Mouse (Mus musculus) ES-Bruce4 (cell line): ENCODE data around the gene Ccdc194. TPM values are rescaled to one million over a fixed set of nuclear protein-coding genes. Genes with fewer than 3 reads are reported as not detected.
A peak's percentile ranks its signal among the peaks of the same experiment; 100 is the strongest.

Experiments
- H3K27ac ChIP-seq: 2 replicates; pipeline ENCODE4 v1.5.1; 2012; ENCODE audit warnings: low read length, inconsistent platforms; ENCODE audit not compliant: insufficient read depth
- H3K27me3 ChIP-seq: 2 replicates; pipeline ENCODE4 v1.6.1; 2012; ENCODE audit warnings: mild to moderate bottlenecking, low read length, inconsistent platforms; ENCODE audit not compliant: control insufficient read depth, poor library complexity, insufficient read depth, severe bottlenecking
- H3K36me3 ChIP-seq: 2 replicates; pipeline ENCODE4 v1.6.1; 2012; ENCODE audit warnings: inconsistent platforms, mild to moderate bottlenecking, low read length, moderate library complexity; ENCODE audit not compliant: control insufficient read depth, poor library complexity, insufficient read depth, severe bottlenecking
- H3K4me1 ChIP-seq: one replicate; pipeline ENCODE4 v1.8.1; 2011; ENCODE audit warnings: low read length; ENCODE audit not compliant: control insufficient read depth, insufficient read depth
- H3K4me3 ChIP-seq: 2 replicates; pipeline ENCODE4 v1.5.1; 2011; ENCODE audit warnings: low read depth, mild to moderate bottlenecking, low read length
- H3K9ac ChIP-seq: 2 replicates; pipeline ENCODE4 v1.6.1; 2012; ENCODE audit warnings: low read depth, mild to moderate bottlenecking, inconsistent platforms; ENCODE audit not compliant: poor library complexity, severe bottlenecking
- H3K9me3 ChIP-seq: replicated peaks from 2 replicates; pipeline ENCODE4 v1.6.1; 2012; ENCODE audit warnings: mild to moderate bottlenecking, low read length, inconsistent platforms; ENCODE audit not compliant: control insufficient read depth, poor library complexity, insufficient read depth, severe bottlenecking
- CTCF ChIP-seq: IDR thresholded peaks from one replicate; pipeline ENCODE4 v1.8.1; 2011; ENCODE audit warnings: low read depth, low read length
- EP300 ChIP-seq: IDR thresholded peaks from 2 replicates; pipeline ENCODE4 v1.6.1; 2011; ENCODE audit warnings: low read depth, low read length; ENCODE audit not compliant: insufficient read depth
- POLR2A ChIP-seq: IDR thresholded peaks from one replicate; pipeline ENCODE4 v1.8.1; 2011; ENCODE audit warnings: low read length; ENCODE audit not compliant: insufficient read depth
- polyA plus RNA-seq: library from polyadenylated mRNA; stranded (reverse); fragments of >200 nt; gene quantifications from 2 replicates; pipeline ENCODE4 v1.2.4, GENCODE M21; 2011; ENCODE audit warnings: low read depth; ENCODE audit not compliant: missing spikeins, insufficient read depth, insufficient read length

The Ccdc194 gene
- polyA plus RNA-seq, 1 experiment = 4.9 TPM

DNA sequence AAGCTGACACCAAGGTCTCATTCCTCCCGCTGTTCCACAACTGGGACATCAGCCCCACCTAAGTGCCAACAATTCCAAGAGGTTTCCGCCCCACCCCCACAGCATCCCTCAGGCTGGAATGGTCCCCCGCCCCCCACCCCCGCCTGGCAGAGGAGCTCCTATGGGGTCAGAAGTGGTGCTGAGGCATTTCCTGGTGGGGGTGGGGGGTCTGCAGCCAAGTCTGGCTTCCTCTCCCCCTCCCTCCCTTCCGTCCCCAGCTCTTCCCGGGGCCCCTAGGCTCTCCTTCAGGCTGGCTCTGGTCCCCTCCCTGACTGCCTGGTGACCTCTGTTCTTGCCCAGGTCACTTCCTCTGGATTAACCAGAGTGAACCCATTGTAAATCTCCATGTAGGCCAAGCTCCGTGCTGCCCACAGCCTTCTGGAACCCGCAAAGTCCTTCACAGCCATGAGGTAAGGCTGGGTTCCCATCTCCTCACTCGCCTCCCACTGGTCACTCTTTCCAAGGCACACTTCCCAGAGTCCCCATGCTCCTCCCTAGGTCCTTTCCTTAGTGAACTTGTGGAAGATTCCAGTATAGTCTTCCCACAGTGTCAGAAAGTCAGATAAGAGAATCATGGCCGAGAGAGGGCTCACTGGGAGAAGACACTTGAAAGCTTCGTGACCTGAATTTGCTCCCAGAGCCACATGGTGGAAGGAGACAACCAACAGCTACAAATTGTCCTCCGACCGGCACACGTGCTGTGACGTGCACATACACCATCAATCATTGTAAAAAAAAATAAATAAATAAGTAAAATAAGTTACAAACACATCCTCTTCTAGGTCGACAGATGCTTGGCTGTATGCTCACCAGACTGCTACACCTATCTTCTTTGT lies 26.5 kb downstream of the Ccdc194 start:
- Histone ChIP-seq H3K27me3 (no peaks in the 10 kb centered on the region), H3K36me3 (peaks cover 5% of the 10 kb centered on the region), H3K9ac (no peak overlapping the region), H3K27ac (peak overlapping the region; percentile 83), H3K4me1 (peaks cover 8% of the 10 kb centered on the region), H3K4me3 (peak overlapping the region; percentile 7; the same call in 1 of the 2 replicates), H3K9me3 (no peaks in the 10 kb centered on the region)
- TF ChIP-seq CTCF (no peak), EP300 (peak; percentile 58; the same call in 1 of the 2 replicates)

DNA sequence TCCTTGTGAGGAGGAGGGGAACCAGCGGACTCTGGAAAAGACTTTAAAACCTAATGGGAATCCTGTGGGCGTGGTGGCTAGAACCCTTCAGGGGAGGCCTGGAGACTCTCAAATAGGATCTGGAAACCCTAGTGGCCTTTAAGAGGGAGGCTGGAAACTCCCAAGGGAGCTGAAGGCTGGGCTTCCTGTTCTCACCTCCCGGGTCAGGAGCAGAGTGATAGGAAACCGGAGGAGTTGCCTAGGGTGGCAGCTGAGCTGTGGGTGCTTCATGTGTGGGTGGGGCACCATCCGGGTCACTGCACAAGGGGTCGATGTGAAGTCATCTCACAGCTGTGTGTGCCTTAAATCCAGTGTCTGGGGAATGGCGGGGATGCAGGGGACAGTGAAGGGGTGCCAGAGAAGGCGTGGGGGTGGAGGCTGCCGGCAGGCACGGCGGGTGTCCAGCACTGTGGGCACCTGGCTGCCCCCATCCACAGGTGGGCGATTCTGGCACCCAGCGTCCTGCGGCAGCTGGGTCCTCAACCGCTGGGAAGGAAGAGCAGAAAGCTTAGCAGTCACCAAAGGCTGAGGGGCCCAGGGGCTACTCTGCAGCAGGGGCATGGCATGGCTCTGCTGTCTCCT lies 27.5 kb downstream of the Ccdc194 start:
- Histone ChIP-seq H3K4me1 (peaks cover 8% of the 10 kb centered on the region), H3K4me3 (no peak overlapping the region)
- TF ChIP-seq CTCF (no peak), EP300 (no peak), POLR2A (no peak)

DNA sequence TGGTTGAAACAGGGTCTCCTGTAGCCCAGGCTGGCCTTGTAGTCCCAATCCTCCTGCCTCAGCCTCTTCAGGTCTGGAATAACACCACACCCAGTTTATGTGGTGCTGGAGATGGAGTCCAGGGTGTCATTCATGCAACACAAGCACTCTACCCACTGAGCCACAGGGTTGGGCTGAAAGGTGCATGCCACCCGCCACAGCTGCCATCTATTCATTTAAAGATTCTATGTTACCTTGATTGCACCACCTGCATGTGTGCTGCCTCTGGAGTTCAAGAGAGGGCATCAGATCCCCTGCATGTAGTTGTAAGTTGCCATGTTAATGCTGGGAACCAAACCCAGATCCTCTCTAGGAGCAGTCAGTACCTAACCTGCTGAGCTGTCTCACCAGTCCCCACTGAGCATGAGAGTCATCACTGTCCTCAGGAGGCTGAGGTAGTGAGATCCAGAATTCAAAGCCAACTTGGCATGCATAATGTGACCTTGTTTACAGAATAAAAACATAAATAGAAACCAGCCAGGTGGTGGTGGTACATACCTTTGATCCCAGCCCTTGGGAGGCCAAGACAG lies 28.4 kb downstream of the Ccdc194 start:
- Histone ChIP-seq H3K9me3 (no peaks in the 10 kb centered on the region), H3K27me3 (no peaks in the 10 kb centered on the region), H3K4me3 (no peak overlapping the region), H3K27ac (peak overlapping the region; percentile 34; the same call in 1 of the 2 replicates), H3K36me3 (peaks cover 18% of the 10 kb centered on the region), H3K9ac (no peak overlapping the region), H3K4me1 (peaks cover 8% of the 10 kb centered on the region)
- TF ChIP-seq CTCF (no peak), POLR2A (no peak), EP300 (no peak)

More for the DNA sequence above, 27.5 kb downstream of the Ccdc194 start:
- Histone ChIP-seq H3K27ac (peak overlapping the region; percentile 34), H3K9ac (peak overlapping the region; percentile 13), H3K27me3 (no peaks in the 10 kb centered on the region), H3K9me3 (no peaks in the 10 kb centered on the region), H3K36me3 (peaks cover 9% of the 10 kb centered on the region)

DNA sequence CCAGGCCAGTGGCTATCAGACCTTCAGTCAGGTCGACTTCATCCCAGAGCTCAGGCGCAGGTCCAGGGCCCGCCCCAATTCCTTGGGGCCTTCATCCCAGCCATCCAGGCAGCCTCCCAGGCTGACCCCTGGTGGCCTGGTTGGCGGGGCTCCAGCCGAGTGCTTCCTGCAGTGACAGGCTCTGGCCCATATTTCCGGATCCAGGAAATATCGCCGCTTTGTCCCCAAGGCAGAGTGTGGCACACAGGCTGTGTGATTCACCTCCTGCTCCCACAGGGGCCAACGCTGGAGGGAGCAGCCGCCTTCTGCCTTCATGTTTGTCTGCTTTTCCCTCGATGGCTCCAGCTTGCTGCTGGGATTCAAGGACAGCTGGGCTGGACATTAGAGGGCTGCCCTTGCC lies 29.0 kb downstream of the Ccdc194 start:
- Histone ChIP-seq H3K9me3 (no peaks in the 10 kb centered on the region), H3K27ac (0 out of 2 replicates have a peak overlapping the region, but pooled peaks have one; percentile 17), H3K4me1 (peaks cover 8% of the 10 kb centered on the region), H3K36me3 (peaks cover 22% of the 10 kb centered on the region), H3K27me3 (no peaks in the 10 kb centered on the region), H3K9ac (peak overlapping the region; percentile 15; the same call in 1 of the 2 replicates), H3K4me3 (no peak overlapping the region)
- TF ChIP-seq POLR2A (no peak), CTCF (peak; percentile 13), EP300 (no peak)

DNA sequence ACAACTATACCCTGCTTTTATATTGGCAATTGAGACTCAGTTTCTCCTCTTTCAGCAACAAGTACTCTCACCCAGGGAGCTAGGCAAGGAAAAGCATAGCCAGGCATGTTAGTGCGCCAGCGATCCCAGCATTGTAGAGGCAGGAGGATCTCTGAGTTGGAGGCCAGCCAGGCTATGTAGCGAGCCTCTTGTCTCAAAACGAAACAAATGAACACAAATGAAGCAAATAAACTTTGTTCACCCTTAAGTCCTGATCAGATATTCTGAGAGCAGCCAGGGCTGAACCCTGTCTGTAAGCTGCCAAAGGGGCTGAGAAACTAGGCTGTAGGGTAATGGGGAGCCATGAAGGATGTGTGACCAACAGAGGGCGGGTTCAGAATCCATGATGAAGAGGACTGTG lies 29.7 kb downstream of the Ccdc194 start:
- Histone ChIP-seq H3K36me3 (peaks cover 25% of the 10 kb centered on the region), H3K9ac (no peak overlapping the region), H3K4me3 (no peak overlapping the region), H3K27ac (peak overlapping the region; percentile 22), H3K9me3 (no peaks in the 10 kb centered on the region), H3K27me3 (no peaks in the 10 kb centered on the region), H3K4me1 (peaks cover 10% of the 10 kb centered on the region)
- no peak for TF ChIP-seq EP300
- TF ChIP-seq POLR2A = no peak
- TF ChIP-seq CTCF = no peak

DNA sequence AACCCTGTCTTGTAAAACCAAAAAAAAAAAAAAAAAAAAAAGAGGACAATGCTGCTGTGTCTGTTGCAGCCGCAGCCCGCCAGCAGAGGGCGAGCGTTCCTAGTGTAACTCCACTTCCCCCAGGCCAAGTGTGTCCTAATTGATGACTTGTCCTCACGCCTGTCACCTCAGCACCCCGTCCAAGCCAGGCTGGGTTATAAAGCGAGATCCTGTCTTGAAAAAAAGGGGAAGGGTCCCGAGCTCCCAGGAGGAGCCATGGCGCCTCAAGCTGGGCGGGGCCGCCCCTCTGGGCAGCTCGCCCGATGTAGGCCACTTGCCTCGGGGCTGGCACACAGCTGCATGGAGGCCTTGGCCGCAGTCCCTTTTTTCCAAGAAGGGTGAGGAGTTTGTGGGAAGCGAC lies 30.5 kb downstream of the Ccdc194 start:
- Histone ChIP-seq H3K9ac (peak overlapping the region; percentile 19; the same call in 1 of the 2 replicates), H3K36me3 (peaks cover 31% of the 10 kb centered on the region), H3K27me3 (no peaks in the 10 kb centered on the region), H3K4me3 (no peak overlapping the region), H3K9me3 (no peaks in the 10 kb centered on the region), H3K27ac (no peak overlapping the region), H3K4me1 (peaks cover 10% of the 10 kb centered on the region)
- TF ChIP-seq POLR2A = no peak
- peak; percentile 76 for TF ChIP-seq CTCF
- TF ChIP-seq EP300 = peak; percentile 17; the same call in 1 of the 2 replicates
